Mouse (Mus musculus): ENCODE data around the gene Eif4e1b. TPM values are rescaled to one million over a fixed set of nuclear protein-coding genes. Genes with fewer than 3 reads are reported as not detected.

Eif4e1b gene
- polyA plus RNA-seq, 1 experiment from 2014 or later = not detected

DNA sequence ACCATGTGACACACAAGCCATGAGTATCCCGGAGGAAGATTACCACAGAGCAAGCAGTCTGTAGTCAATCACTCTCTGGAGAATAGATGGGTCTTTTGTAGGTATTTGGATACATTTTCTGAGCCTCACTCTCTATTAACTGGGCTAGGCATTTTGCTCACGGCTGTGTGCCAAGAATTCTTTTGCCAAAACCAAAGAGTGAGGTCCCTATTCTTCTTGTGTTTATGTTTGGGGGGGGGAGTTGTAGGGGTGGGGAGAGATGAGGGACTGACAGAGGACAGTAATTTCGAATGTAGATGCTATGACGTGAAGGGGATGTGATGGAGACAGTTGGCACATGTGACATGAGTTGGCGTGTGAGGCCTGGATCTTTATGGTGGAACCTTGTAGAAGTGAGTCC lies 53.3 kb downstream of the Eif4e1b start:
- Histone ChIP-seq H3K27me3 (ENCODE audit: control insufficient read depth, insufficient read depth, low read length) (no peaks in the 10 kb centered on the region), H3K9ac (replicated peaks; ENCODE audit: low read depth, low read length) (no peak overlapping the region), H3K4me3 (ENCODE audit: low read depth, low read length) (no peak overlapping the region), H3K27ac (ENCODE audit: low read length) (no peak overlapping the region), H3K36me3 (ENCODE audit: control insufficient read depth, insufficient read depth, low read length) (no peaks in the 10 kb centered on the region), H3K4me2 (replicated peaks; ENCODE audit: low read depth, low read length) (no peak overlapping the region), H3K4me1 (ENCODE audit: control insufficient read depth, insufficient read depth, low read length) (no peaks in the 10 kb centered on the region), H3K9me3 (ENCODE audit: control insufficient read depth, low read depth, low read length) (no peaks in the 10 kb centered on the region; the same call in 1 of the 2 replicates)
- no peak for ATAC-seq (ENCODE audit: insufficient number of reproducible peaks, insufficient read depth, low FRiP score, low read depth)
- 67% methylated on average over 5 of the region's 5 CpGs for WGBS

DNA sequence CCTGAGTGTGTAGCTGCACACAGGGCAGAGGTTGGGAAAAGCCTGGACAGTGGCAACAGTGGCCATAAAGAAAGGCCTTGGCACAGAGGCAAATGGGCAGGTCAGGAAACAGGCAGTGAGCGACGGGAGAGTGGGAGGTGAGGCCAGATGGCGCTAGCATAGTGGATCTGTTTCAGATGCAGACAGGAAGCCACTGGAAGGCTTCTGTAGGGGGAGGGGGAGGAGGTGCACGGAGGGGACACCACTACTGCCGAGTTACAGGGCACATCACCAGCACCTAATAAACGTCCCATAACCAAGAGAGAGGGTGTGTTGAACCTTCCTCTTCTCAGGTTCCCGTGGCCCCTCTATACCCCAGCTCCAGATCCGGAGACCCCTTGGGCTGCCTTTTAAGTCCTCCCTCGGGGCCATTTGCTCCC lies 53.7 kb downstream of the Eif4e1b start:
- no peak overlapping the region for H3K4me2 ChIP-seq (replicated peaks; ENCODE audit: low read depth, low read length)
- H3K27ac ChIP-seq (ENCODE audit: low read length) = no peak overlapping the region
- H3K4me1 ChIP-seq (ENCODE audit: control insufficient read depth, insufficient read depth, low read length) = no peaks in the 10 kb centered on the region
- no peaks in the 10 kb centered on the region; the same call in 1 of the 2 replicates for H3K9me3 ChIP-seq (ENCODE audit: control insufficient read depth, low read depth, low read length)
- no peak for ATAC-seq (ENCODE audit: insufficient number of reproducible peaks, insufficient read depth, low FRiP score, low read depth)
- no peak overlapping the region for H3K9ac ChIP-seq (replicated peaks; ENCODE audit: low read depth, low read length)
- H3K4me3 ChIP-seq (ENCODE audit: low read depth, low read length) = no peak overlapping the region
- WGBS = 11% methylated on average over 9 of the region's 9 CpGs
- no peaks in the 10 kb centered on the region for H3K36me3 ChIP-seq (ENCODE audit: control insufficient read depth, insufficient read depth, low read length)
- H3K27me3 ChIP-seq (ENCODE audit: control insufficient read depth, insufficient read depth, low read length) = no peaks in the 10 kb centered on the region

Other genes starting within 250 kb of the Eif4e1b start
- 129 and 138 TPM in 2 replicates for gene 4833439L19Rik, start 218.6 kb upstream of the Eif4e1b start, polyA plus RNA-seq (2014; fragmentation: Nextera tagmentation; extraction: Ambion mirVana)
- 25.8 and 28.9 TPM in 2 replicates for gene Arl10, start 209.0 kb upstream of the Eif4e1b start, polyA plus RNA-seq (2014; fragmentation: Nextera tagmentation; extraction: Ambion mirVana)
- gene Nop16, start 193.9 kb upstream of the Eif4e1b start, polyA plus RNA-seq (2014; fragmentation: Nextera tagmentation; extraction: Ambion mirVana) = 76.2 and 87.5 TPM in 2 replicates
- 205 and 233 TPM in 2 replicates for gene Higd2a, start 193.8 kb upstream of the Eif4e1b start, polyA plus RNA-seq (2014; fragmentation: Nextera tagmentation; extraction: Ambion mirVana)
- gene Cltb, start 172.7 kb upstream of the Eif4e1b start, polyA plus RNA-seq (2014; fragmentation: Nextera tagmentation; extraction: Ambion mirVana) = 40.3 and 45.6 TPM in 2 replicates
- 120 and 131 TPM in 2 replicates for gene Faf2, start 162.2 kb upstream of the Eif4e1b start, polyA plus RNA-seq (2014; fragmentation: Nextera tagmentation; extraction: Ambion mirVana)
- gene Rnf44, start 90.1 kb upstream of the Eif4e1b start, polyA plus RNA-seq (2014; fragmentation: Nextera tagmentation; extraction: Ambion mirVana) = 71.7 and 83.9 TPM in 2 replicates
- 1.00 and 1.1 TPM in 2 replicates for gene Cdhr2, start 82.5 kb upstream of the Eif4e1b start, polyA plus RNA-seq (2014; fragmentation: Nextera tagmentation; extraction: Ambion mirVana)
- gene Gprin1, start 34.1 kb upstream of the Eif4e1b start, polyA plus RNA-seq (2014; fragmentation: Nextera tagmentation; extraction: Ambion mirVana) = 0.65 and 0.90 TPM in 2 replicates
- gene Sncb, start 17.4 kb upstream of the Eif4e1b start, polyA plus RNA-seq (2014; fragmentation: Nextera tagmentation; extraction: Ambion mirVana) = 0.59 and 0.74 TPM in 2 replicates
- gene Tspan17, start 5.4 kb downstream of the Eif4e1b start, polyA plus RNA-seq (2014; fragmentation: Nextera tagmentation; extraction: Ambion mirVana) = 7.8 and 11.6 TPM in 2 replicates
- gene Unc5a, start 165.4 kb downstream of the Eif4e1b start, polyA plus RNA-seq (2014; fragmentation: Nextera tagmentation; extraction: Ambion mirVana) = 2.9 and 3.7 TPM in 2 replicates
- 1.2 and 1.3 TPM in 2 replicates for gene Hk3, start 237.4 kb downstream of the Eif4e1b start, polyA plus RNA-seq (2014; fragmentation: Nextera tagmentation; extraction: Ambion mirVana)